Mouse (Mus musculus): ENCODE data around the gene Iqcd. TPM values are rescaled to one million over a fixed set of nuclear protein-coding genes. Genes with fewer than 3 reads are reported as not detected.

Gene Iqcd
- polyA plus RNA-seq, 1 experiment from 2014 or later: 1.5 TPM

- Histone ChIP-seq H3K4me2 (replicated peaks; ENCODE audit: low read depth, low read length) (no peak overlapping the region), H3K4me3 (ENCODE audit: low read length) (no peak overlapping the region), H3K27me3 (ENCODE audit: insufficient read depth, low read length) (no peaks in the 10 kb centered on the region), H3K27ac (ENCODE audit: low read length) (no peak overlapping the region), H3K4me1 (ENCODE audit: insufficient read depth, low read length) (no peaks in the 10 kb centered on the region), H3K36me3 (ENCODE audit: insufficient read depth, low read length) (peaks cover 91% of the 10 kb centered on the region), H3K9me3 (ENCODE audit: low read length) (no peaks in the 10 kb centered on the region), H3K9ac (replicated peaks; ENCODE audit: low read length) (no peak overlapping the region)
- peak; percentile 40; the same call in 1 of the 2 replicates for ATAC-seq (ENCODE audit: low FRiP score, low TSS enrichment)
- WGBS: 78% methylated on average over 23 of the region's 23 CpGs
Observed at GRCm38 (mm10) chr5:120621078-120621765, 32.4 kb downstream of the Iqcd start.

DNA sequence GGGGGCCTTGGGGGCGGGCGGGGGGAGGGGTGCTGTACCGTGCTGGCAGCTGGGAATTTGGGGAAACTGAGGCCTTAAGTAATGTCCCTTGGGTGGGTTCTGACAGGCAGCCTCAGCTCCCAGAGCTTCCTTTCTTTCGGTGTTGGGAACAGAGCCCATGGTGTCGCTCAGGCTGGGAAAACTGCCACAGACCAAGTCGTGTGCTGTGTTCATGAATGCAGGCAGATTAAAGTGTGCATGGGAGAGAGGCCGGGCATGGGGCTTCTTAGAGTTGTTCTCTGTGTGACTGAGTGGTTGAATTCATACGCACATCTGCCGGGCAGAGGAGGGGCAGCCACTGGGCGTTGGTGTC is 33.0 kb downstream of the Iqcd start:
- Histone ChIP-seq H3K9me3 (ENCODE audit: low read length) (no peaks in the 10 kb centered on the region), H3K4me2 (replicated peaks; ENCODE audit: low read depth, low read length) (no peak overlapping the region), H3K4me3 (ENCODE audit: low read length) (no peak overlapping the region), H3K9ac (replicated peaks; ENCODE audit: low read length) (no peak overlapping the region), H3K4me1 (ENCODE audit: insufficient read depth, low read length) (no peaks in the 10 kb centered on the region), H3K27me3 (ENCODE audit: insufficient read depth, low read length) (no peaks in the 10 kb centered on the region), H3K36me3 (ENCODE audit: insufficient read depth, low read length) (peaks cover 89% of the 10 kb centered on the region), H3K27ac (ENCODE audit: low read length) (no peak overlapping the region)
- ATAC-seq (ENCODE audit: low FRiP score, low TSS enrichment): no peak
- WGBS: 85% methylated on average over 10 of the region's 10 CpGs

GRCm38 (mm10) chr5:120622198-120622851 is 33.5 kb downstream of the Iqcd start:
- ATAC-seq (ENCODE audit: low FRiP score, low TSS enrichment): no peak
- no peak overlapping the region for H3K9ac ChIP-seq (replicated peaks; ENCODE audit: low read length)
- no peaks in the 10 kb centered on the region for H3K27me3 ChIP-seq (ENCODE audit: insufficient read depth, low read length)
- H3K4me1 ChIP-seq (ENCODE audit: insufficient read depth, low read length): no peaks in the 10 kb centered on the region
- H3K4me2 ChIP-seq (replicated peaks; ENCODE audit: low read depth, low read length): no peak overlapping the region
- H3K27ac ChIP-seq (ENCODE audit: low read length): no peak overlapping the region
- 75% methylated on average over 5 of the region's 5 CpGs for WGBS
- H3K4me3 ChIP-seq (ENCODE audit: low read length): no peak overlapping the region
- H3K9me3 ChIP-seq (ENCODE audit: low read length): no peaks in the 10 kb centered on the region
- peaks cover 90% of the 10 kb centered on the region for H3K36me3 ChIP-seq (ENCODE audit: insufficient read depth, low read length)

- Histone ChIP-seq H3K4me1 (ENCODE audit: insufficient read depth, low read length) (no peaks in the 10 kb centered on the region), H3K27ac (ENCODE audit: low read length) (no peak overlapping the region), H3K9me3 (ENCODE audit: low read length) (no peaks in the 10 kb centered on the region), H3K36me3 (ENCODE audit: insufficient read depth, low read length) (peaks cover 80% of the 10 kb centered on the region), H3K4me2 (replicated peaks; ENCODE audit: low read depth, low read length) (no peak overlapping the region), H3K4me3 (ENCODE audit: low read length) (no peak overlapping the region), H3K9ac (replicated peaks; ENCODE audit: low read length) (no peak overlapping the region; the same call in 1 of the 2 replicates), H3K27me3 (ENCODE audit: insufficient read depth, low read length) (no peaks in the 10 kb centered on the region)
- ATAC-seq (ENCODE audit: low FRiP score, low TSS enrichment): no peak
- WGBS: 89% methylated on average over 10 of the region's 10 CpGs
Observed at GRCm38 (mm10) chr5:120624427-120624826, 35.6 kb downstream of the Iqcd start.

GRCm38 (mm10) chr5:120626399-120626798 is 37.6 kb downstream of the Iqcd start:
- Histone ChIP-seq H3K4me1 (ENCODE audit: insufficient read depth, low read length) (no peaks in the 10 kb centered on the region), H3K9ac (replicated peaks; ENCODE audit: low read length) (no peak overlapping the region), H3K9me3 (ENCODE audit: low read length) (no peaks in the 10 kb centered on the region), H3K4me3 (ENCODE audit: low read length) (no peak overlapping the region), H3K27ac (ENCODE audit: low read length) (no peak overlapping the region), H3K36me3 (ENCODE audit: insufficient read depth, low read length) (peaks cover 64% of the 10 kb centered on the region), H3K27me3 (ENCODE audit: insufficient read depth, low read length) (peaks cover 13% of the 10 kb centered on the region; the same call in 1 of the 2 replicates), H3K4me2 (replicated peaks; ENCODE audit: low read depth, low read length) (no peak overlapping the region)
- peak; percentile 55; the same call in 1 of the 2 replicates for ATAC-seq (ENCODE audit: low FRiP score, low TSS enrichment)
- 38% methylated on average over 19 of the region's 19 CpGs for WGBS

DNA sequence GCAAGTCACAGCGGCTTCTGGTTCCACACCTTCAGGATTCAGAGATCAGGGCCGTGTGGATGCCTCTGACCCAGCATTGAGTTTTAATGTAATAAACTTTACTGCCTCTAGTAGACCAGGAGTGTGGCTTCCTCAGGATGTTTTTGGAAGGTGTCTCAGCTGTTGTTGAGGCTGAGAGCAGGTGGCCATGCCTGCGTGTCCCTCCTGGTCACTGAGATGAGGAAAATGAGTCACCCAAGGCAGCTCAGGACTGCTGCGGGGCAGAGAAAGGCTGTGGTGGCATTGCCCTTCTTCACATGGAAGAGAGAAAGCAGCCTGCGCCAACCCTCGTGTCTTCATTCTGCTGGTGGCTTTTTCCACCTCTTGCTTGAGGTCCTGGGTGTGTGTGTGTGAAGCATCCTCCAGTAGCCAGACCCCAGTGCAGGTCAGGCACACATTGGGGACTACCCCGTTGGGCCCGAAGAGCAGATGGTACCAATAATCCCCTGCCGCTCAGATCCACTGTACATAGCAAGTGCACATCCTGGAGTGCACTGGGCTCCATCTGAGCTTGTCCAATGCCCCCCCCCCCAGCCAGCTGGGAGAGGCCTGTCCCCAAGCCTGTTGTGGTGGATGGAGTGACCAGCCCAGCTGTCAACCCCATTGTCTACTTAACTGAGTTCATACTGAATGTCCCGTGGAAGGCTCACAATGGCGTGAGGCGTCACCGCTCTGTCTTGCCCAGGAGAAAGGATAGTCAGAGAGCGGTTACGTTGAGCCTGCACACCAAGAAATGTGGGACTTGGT is 38.9 kb downstream of the Iqcd start:
- no peak overlapping the region for H3K9ac ChIP-seq (replicated peaks; ENCODE audit: low read length)
- H3K4me1 ChIP-seq (ENCODE audit: insufficient read depth, low read length): no peaks in the 10 kb centered on the region
- no peak for ATAC-seq (ENCODE audit: low FRiP score, low TSS enrichment)
- H3K27me3 ChIP-seq (ENCODE audit: insufficient read depth, low read length): peaks cover 15% of the 10 kb centered on the region; the same call in 1 of the 2 replicates
- H3K4me2 ChIP-seq (replicated peaks; ENCODE audit: low read depth, low read length): no peak overlapping the region
- WGBS: 90% methylated on average over 15 of the region's 15 CpGs
- peaks cover 51% of the 10 kb centered on the region for H3K36me3 ChIP-seq (ENCODE audit: insufficient read depth, low read length)
- peaks cover 8% of the 10 kb centered on the region for H3K9me3 ChIP-seq (ENCODE audit: low read length)
- H3K4me3 ChIP-seq (ENCODE audit: low read length): no peak overlapping the region
- H3K27ac ChIP-seq (ENCODE audit: low read length): no peak overlapping the region

GRCm38 (mm10) chr5:120628624-120629023 is 39.8 kb downstream of the Iqcd start:
- H3K27me3 ChIP-seq (ENCODE audit: insufficient read depth, low read length): peaks cover 15% of the 10 kb centered on the region; the same call in 1 of the 2 replicates
- WGBS: 61% methylated on average over 7 of the region's 7 CpGs
- no peak overlapping the region for H3K4me2 ChIP-seq (replicated peaks; ENCODE audit: low read depth, low read length)
- no peak overlapping the region for H3K9ac ChIP-seq (replicated peaks; ENCODE audit: low read length)
- peaks cover 44% of the 10 kb centered on the region for H3K36me3 ChIP-seq (ENCODE audit: insufficient read depth, low read length)
- no peak for ATAC-seq (ENCODE audit: low FRiP score, low TSS enrichment)
- peaks cover 8% of the 10 kb centered on the region for H3K9me3 ChIP-seq (ENCODE audit: low read length)
- H3K4me1 ChIP-seq (ENCODE audit: insufficient read depth, low read length): no peaks in the 10 kb centered on the region
- H3K4me3 ChIP-seq (ENCODE audit: low read length): no peak overlapping the region
- H3K27ac ChIP-seq (ENCODE audit: low read length): no peak overlapping the region

DNA sequence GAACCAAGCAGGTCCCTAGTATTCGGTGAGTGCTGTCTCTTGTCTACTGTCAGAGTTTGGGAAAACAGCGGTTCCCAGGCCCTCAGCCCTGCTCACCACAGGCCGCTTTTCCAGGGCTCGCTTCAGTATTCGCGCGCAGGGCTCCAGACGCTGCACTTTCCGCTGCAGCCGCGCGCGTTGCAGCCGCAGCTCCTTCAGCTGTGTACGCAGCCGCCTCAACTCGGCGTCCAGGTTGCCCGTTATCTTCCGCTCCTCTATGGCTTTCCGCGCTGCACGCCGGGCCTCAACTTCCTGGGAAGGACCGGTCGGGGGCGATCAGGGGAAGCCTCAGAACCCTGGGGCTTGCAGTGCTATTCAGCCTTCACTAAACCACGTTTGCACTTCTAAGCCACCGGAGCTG is 42.3 kb downstream of the Iqcd start:
- H3K27me3 ChIP-seq (ENCODE audit: insufficient read depth, low read length): peaks cover 15% of the 10 kb centered on the region; the same call in 1 of the 2 replicates
- 0 out of 2 replicates have a peak overlapping the region, but pooled peaks have one; percentile 24 for H3K9ac ChIP-seq (replicated peaks; ENCODE audit: low read length)
- H3K36me3 ChIP-seq (ENCODE audit: insufficient read depth, low read length): peaks cover 19% of the 10 kb centered on the region
- no peak for ATAC-seq (ENCODE audit: low FRiP score, low TSS enrichment)
- peak overlapping the region; percentile 21; the same call in 1 of the 2 replicates for H3K4me3 ChIP-seq (ENCODE audit: low read length)
- H3K4me2 ChIP-seq (replicated peaks; ENCODE audit: low read depth, low read length): peak overlapping the region; percentile 51
- H3K9me3 ChIP-seq (ENCODE audit: low read length): peaks cover 8% of the 10 kb centered on the region
- no peak overlapping the region for H3K27ac ChIP-seq (ENCODE audit: low read length)
- WGBS: 6% methylated on average over 29 of the region's 29 CpGs
- no peaks in the 10 kb centered on the region for H3K4me1 ChIP-seq (ENCODE audit: insufficient read depth, low read length)

GRCm38 (mm10) chr5:120631892-120632291 is 43.1 kb downstream of the Iqcd start:
- Histone ChIP-seq H3K4me3 (ENCODE audit: low read length) (no peak overlapping the region), H3K27ac (ENCODE audit: low read length) (no peak overlapping the region), H3K4me1 (ENCODE audit: insufficient read depth, low read length) (no peaks in the 10 kb centered on the region), H3K27me3 (ENCODE audit: insufficient read depth, low read length) (peaks cover 15% of the 10 kb centered on the region; the same call in 1 of the 2 replicates), H3K9me3 (ENCODE audit: low read length) (peaks cover 8% of the 10 kb centered on the region), H3K9ac (replicated peaks; ENCODE audit: low read length) (no peak overlapping the region), H3K36me3 (ENCODE audit: insufficient read depth, low read length) (peaks cover 16% of the 10 kb centered on the region), H3K4me2 (replicated peaks; ENCODE audit: low read depth, low read length) (no peak overlapping the region)
- no peak for ATAC-seq (ENCODE audit: low FRiP score, low TSS enrichment)
- WGBS: 88% methylated on average over 5 of the region's 5 CpGs

Data from kidney, embryonic 16.5 days (tissue).